Mouse (Mus musculus): ENCODE data around the gene Ednrb.

Ednrb gene

GRCm38 (mm10) chr14:103844011-103844549, at the start of gene Ednrb:
TSS of gene Ednrb (minus strand) at chr14:103844402.
- WGBS, result 12% methylated on average over 24 of the region's 24 CpGs

DNA sequence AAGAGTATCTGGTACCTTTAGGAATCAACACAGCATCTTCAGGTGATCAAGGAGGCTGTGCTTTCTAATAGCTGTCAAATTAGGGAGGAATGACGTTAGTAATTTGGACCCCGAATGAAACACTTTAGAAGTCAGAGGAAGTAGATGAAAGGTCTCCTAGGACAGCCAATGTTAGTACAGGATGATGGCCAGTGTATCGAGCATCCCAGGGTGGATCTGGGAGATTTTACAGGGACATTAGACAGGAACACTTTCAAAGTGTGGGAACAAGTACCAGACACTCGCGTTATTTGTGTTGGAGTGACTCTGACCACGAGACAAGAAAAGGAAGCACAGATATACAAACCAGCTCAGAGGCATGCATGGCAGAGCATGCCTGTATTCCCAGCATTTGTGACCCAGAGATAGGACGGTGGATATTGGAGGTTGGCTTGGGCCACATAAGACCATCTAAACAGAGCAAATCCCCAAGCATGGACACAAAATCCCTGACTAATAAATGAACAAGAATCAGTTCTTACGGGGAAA, 48.3 kb upstream of the Ednrb start:
- 88% methylated on average over 8 of the region's 8 CpGs for WGBS

GRCm38 (mm10) chr14:103890761-103891160, 46.6 kb upstream of the Ednrb start:
- 75% methylated on average over 4 of the region's 4 CpGs for WGBS

GRCm38 (mm10) chr14:103884892-103885575, 40.8 kb upstream of the Ednrb start:
- 78% methylated on average over 7 of the region's 7 CpGs for WGBS

DNA sequence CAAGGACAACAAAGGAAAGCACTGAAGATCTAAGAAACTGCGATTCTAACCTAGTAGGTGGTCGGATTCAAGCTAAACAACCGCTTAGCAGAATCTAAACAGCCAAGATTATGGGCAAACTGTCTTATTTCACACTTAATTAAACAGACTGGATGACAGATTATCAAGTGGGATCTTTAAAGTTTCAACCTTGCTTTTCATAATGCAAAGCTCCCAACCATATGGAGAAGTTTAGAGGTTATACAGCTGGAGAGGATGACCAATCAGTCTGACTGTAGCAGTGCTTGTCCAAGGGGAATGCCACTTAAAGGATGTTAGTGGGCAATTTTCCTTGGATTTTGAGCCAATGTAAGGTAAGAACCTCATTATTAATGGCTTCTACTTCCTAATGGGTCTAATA, 38.7 kb upstream of the Ednrb start:
- 80% methylated on average over 3 of the region's 3 CpGs for WGBS

- 86% methylated on average over 2 of the region's 2 CpGs for WGBS
Measured at GRCm38 (mm10) chr14:103877117-103877516, 32.9 kb upstream of the Ednrb start.

DNA sequence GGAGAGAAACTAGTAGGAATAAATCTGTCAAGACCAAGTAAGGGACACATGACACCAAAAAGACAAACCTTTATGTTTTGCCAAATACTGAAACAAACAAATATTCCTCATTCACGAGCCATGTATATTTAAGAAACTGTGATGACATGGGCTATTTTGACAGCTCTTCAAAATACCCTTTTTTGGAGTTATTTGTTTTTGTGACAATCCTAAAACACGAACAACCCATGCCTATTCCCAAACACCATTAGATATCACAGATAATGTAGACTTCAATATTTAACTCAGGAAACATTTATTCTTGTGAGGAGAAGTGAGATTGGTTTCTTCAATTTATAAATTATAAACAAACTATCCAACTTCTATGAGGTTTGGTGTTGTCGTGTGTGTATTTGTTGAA, 32.4 kb upstream of the Ednrb start:
- WGBS, result 86% methylated on average over 3 of the region's 3 CpGs

GRCm38 (mm10) chr14:103866636-103867035, 22.4 kb upstream of the Ednrb start:
- 90% methylated on average over 2 of the region's 2 CpGs for WGBS

GRCm38 (mm10) chr14:103865226-103865625, 21.0 kb upstream of the Ednrb start:
- WGBS, result 42% methylated on average over 2 of the region's 2 CpGs

- 72% methylated on average over 7 of the region's 7 CpGs for WGBS
Measured at GRCm38 (mm10) chr14:103850071-103850845, 6.1 kb upstream of the Ednrb start.

GRCm38 (mm10) chr14:103845716-103846115, 1.5 kb upstream of the Ednrb start:
- WGBS, result 98% methylated on average over 2 of the region's 2 CpGs

DNA sequence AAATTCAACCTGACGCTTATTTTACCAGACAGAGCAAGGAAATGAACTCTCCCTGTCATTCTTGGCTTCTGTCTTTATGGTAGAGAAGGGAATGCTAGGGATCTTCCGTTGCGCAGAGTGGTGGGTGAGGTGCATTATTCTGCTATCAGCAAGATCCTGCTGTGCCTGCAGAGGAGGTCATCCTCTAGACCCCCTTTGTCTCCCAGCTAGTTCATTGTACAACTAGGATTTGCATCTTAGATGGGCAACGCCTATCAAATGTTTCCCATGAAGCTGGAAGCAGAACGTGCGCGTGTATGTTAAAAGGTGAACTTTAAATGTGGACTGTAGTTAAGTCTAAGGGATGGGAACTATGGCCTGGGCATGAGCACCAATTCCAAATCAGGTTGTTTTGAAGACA, 742 bp upstream of the Ednrb start:
- 89% methylated on average over 7 of the region's 7 CpGs for WGBS

- WGBS, result under 1% methylated on average over 30 of the region's 30 CpGs
Measured at GRCm38 (mm10) chr14:103843371-103844001, 716 bp downstream of the Ednrb start.

DNA sequence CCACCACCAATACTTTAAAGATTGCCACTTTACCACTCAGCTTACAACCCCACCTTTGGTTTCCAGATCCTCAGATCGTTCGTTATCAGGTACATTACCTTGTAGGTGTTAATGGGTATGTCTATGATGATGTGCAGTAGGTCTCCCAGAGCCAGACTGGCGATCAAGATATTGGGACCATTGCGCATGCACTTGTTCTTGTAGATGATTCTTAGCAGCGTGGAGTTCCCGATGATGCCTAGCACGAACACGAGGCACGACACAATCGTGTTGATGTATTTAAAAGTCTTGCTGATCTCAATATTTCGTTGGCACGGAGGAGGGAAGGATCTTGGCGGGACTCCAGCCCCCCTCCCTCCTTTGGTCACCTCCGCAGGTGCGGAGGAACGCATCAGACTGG, 1.3 kb downstream of the Ednrb start:
- 7% methylated on average over 16 of the region's 16 CpGs for WGBS

- 62% methylated on average over 2 of the region's 2 CpGs for WGBS
Measured at GRCm38 (mm10) chr14:103840436-103840835, 3.8 kb downstream of the Ednrb start.

DNA sequence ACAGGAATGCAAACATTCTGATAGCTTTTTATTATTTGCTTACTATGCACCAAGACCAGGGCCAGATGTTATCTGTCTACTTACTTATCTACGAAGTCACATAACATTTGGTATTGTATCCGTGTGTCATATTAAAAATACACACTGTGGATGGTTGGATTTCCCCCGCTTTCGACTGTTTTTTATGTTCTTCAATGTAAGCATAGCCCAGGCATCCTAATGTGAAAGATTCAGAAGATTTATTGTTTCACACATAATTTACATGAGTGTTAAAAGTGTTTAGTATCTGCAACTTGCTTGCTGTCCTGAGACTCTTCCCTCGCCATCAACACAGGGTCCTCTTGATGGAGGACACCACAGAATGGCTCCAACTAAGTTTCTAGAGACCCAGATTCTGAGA, 5.3 kb downstream of the Ednrb start:
- 94% methylated on average over 5 of the region's 5 CpGs for WGBS

DNA sequence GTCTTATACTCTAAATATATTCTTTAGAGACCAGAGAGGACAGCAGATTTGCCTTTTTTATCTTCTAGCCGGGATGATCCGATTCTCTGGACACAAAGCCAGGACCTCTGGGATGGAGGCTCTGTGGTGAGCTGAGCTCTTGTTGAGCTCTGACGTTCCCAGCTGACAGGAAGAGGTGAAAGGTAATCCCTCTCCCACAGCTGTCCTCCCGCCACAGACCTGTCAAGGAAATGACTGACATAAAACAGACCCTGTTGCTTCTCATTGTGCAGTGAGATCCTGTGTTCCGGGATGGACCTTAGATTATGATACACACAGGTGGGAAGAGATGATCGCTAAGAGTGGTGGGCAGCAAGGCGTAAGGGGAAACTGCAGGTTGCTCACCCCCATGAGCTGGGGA, 9.6 kb downstream of the Ednrb start:
- 60% methylated on average over 7 of the region's 7 CpGs for WGBS

DNA sequence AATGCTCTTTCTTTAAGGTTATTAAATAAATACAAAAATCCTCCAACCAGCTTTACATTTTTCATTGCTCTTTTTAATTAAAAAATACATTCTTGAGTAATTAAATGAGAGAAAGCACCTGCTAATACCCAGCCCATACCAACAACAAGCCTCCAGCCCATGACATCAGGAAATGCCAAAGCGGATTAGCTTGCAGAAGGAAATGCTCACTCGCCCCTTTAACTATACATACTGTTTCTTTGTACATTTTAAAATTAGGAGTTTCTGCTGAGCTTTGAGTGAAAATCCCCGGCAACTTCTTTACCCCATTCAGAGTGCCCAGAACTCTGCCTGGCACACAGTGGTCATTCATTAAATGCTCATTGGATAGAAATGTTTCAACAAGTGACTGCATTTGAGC, 10.1 kb downstream of the Ednrb start:
- whole genome bisulfite sequencing, result 71% methylated on average over 3 of the region's 3 CpGs

- WGBS, result 92% methylated on average over 4 of the region's 4 CpGs
Measured at GRCm38 (mm10) chr14:103832472-103832871, 11.7 kb downstream of the Ednrb start.

- 59% methylated on average over 5 of the region's 5 CpGs for WGBS
Measured at GRCm38 (mm10) chr14:103831007-103831406, 13.2 kb downstream of the Ednrb start.

DNA sequence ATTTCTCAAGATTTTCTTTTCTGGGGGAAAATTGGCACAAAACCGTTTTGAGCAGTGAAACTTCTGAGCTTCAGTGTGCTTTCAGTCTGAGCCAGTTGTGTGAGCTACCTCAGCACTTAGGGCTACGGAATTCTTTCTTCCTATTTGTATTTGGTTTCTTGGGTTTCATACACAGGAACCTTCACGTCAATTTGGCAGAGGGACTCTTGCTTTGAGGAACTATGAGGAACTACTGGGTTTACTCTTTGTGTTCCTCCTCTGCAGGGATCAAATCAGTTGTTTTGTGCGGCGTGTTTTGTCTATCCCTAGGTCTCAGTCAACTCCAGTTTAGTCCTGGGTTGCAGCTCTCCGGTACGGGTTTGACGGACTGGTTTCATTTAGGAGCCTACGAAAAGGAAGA, 17.9 kb downstream of the Ednrb start:
- WGBS, result 61% methylated on average over 9 of the region's 9 CpGs

DNA sequence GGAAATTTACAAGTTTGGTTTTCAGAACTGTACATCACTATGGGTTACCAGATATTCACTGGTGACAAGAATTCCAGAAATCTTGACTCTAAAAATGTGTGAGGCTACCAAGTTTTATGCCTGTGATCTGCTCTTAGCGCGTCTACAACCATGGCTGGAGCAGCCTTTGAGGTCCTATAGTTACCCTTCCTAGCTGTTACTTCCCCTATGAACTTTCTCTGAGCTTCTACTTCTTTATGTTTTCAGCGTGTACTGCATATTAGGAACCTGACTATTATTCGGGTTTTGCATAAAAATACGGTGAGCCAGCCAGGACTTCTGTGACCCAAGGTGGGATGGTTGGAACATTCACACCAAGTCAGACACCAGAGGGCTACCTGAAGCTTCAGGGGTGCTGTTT, 18.3 kb downstream of the Ednrb start:
- WGBS, result 88% methylated on average over 5 of the region's 5 CpGs

All from cerebral cortex, adult 2 months (tissue).